In the genomic region with DNA sequence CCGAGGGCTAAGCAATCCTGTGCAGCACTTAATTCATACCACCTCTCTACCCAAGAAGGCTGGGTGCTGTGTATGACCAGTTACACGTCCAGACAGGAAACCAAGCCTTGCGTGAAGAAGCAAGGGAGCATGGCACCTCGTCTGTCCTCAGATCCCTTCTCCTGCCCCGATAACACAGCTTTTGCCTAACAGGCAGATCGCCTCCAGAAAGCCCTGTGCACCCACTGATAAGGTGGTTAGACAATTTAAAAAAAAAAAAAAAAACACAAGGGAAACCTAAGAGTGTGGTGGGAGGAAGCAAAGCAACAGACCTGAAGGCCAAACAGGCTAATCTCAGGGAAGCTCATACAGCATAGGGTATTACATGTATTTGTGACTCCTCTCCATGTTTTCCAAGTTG, we compare ENCODE assay signal across 25 mouse cellular contexts. TPM values are rescaled to one million over a fixed set of nuclear protein-coding genes. Genes with fewer than 3 reads are reported as not detected.
DNase-seq lines count a peak whose midpoint lies in the region; ATAC-seq and TF ChIP-seq lines count a peak whose summit lies in the region.
"Had no signal": no experiment of that assay in that cellular context is flagged by ENCODE, and none has a peak within 500 bp of the region (broad histone marks: within the 10 kb centered on the region; RNA-seq: fewer than 3 reads in every experiment).

No protein-coding gene starts in this region.

- no peaks in the 10 kb centered on the region for H3K79me2 ChIP-seq in MEL (ENCODE audit: control insufficient read depth, insufficient read depth, low read length, poor library complexity)

- H3K36me3 ChIP-seq in MEL (ENCODE audit: control insufficient read depth in 1 of 2, insufficient read depth in 2 of 2, low read length in 2 of 2), result peaks cover 0 to 40% of the 10 kb centered on the region in 2 experiments; a peak in 2 of 4 replicates
- H3K36me3 ChIP-seq in liver, embryonic 11.5 days (ENCODE audit: control insufficient read depth, insufficient read depth, low read length), result no peaks in the 10 kb centered on the region
- peaks cover 5% of the 10 kb centered on the region for H3K36me3 ChIP-seq in liver, postnatal 0 days (replicated peaks; ENCODE audit: insufficient read depth, low read length)
- H3K36me3 ChIP-seq: embryonic facial prominence, embryonic 12.5 days; forebrain, embryonic 15.5 days; limb, embryonic 10.5 days; stomach, embryonic 15.5 days had no signal

- no peak overlapping the region; the same call in 1 of the 2 replicates for H3K27ac ChIP-seq in MEL (ENCODE audit: control insufficient read depth, low read depth, low read length)
- no peak overlapping the region for H3K27ac ChIP-seq in liver, embryonic 11.5 days (ENCODE audit: low read depth, low read length)
- no peak overlapping the region for H3K27ac ChIP-seq in liver, postnatal 0 days (ENCODE audit: low read depth)
- H3K27ac ChIP-seq: embryonic facial prominence, embryonic 12.5 days; forebrain, embryonic 15.5 days; heart, embryonic 13.5 days; hindbrain, postnatal 0 days; limb, embryonic 10.5 days; stomach, embryonic 15.5 days had no signal

- no peak for TF ChIP-seq POLR2A in MEL (IDR thresholded peaks at IDR 0.05; ENCODE audit: control insufficient read depth in 1 of 2, insufficient read depth in 1 of 2, low read depth in 1 of 2, low read length in 2 of 2, poor library complexity in 1 of 2)

- no peaks in the 10 kb centered on the region for H3K27me3 ChIP-seq in MEL (ENCODE audit: control insufficient read depth in 1 of 2, insufficient read depth in 2 of 2, low read length in 2 of 2)
- no peaks in the 10 kb centered on the region for H3K27me3 ChIP-seq in liver, embryonic 11.5 days (replicated peaks; ENCODE audit: control insufficient read depth, insufficient read depth, low read length)
- no peaks in the 10 kb centered on the region for H3K27me3 ChIP-seq in liver, postnatal 0 days (ENCODE audit: insufficient read depth, low read length)
- H3K27me3 ChIP-seq: embryonic facial prominence, embryonic 12.5 days; forebrain, embryonic 15.5 days; heart, embryonic 13.5 days; stomach, embryonic 15.5 days had no signal

- WGBS in liver, embryonic 11.5 days, result 38% methylated on average over 6 of the region's 6 CpGs
- 61% methylated on average over 6 of the region's 6 CpGs for WGBS in liver, postnatal 0 days (ENCODE audit: insufficient replicate concordance)

- DNase-seq in MEL (ENCODE audit: low read depth, low spot score), result peak; percentile 84
- DNase-seq in c-Kit-positive CD71-positive TER-119-negative erythroid progenitor cells, embryonic 14.5 days (ENCODE audit: low read depth), result peak; percentile 54
- no peak for DNase-seq in liver, embryonic 11.5 days (ENCODE audit: low spot score)
- DNase-seq in liver, postnatal 0 days, result no peak
- no peak for DNase-seq in neural tube, embryonic 10.5 days (ENCODE audit: extremely low spot score, low spot score)
- no peak for DNase-seq in cerebellum, postnatal 14 days
- DNase-seq: adrenal gland, postnatal 25 days; cerebellum, adult 11-12 months; cerebellum, postnatal 10 days; gastrocnemius, postnatal 14 days; heart, adult 11 months; heart, postnatal 14 days; lung, postnatal 10 days; thymus, postnatal 36 days had no signal

- H3K4me3 ChIP-seq in MEL (ENCODE audit: control insufficient read depth in 1 of 2, insufficient read depth in 1 of 2, low read depth in 2 of 2, low read length in 2 of 2), result no peak overlapping the region
- H3K4me3 ChIP-seq in liver, embryonic 11.5 days (ENCODE audit: low read depth, low read length), result no peak overlapping the region
- H3K4me3 ChIP-seq in liver, postnatal 0 days (ENCODE audit: low read depth, low read length), result no peak overlapping the region
- H3K4me3 ChIP-seq: embryonic facial prominence, embryonic 12.5 days; erythroblast, embryonic 14.5 days; forebrain, embryonic 15.5 days; heart, embryonic 13.5 days; limb, embryonic 10.5 days; myocyte; stomach, embryonic 15.5 days had no signal

- H3K9me3 ChIP-seq in MEL (replicated peaks; ENCODE audit: insufficient read depth, low read length), result no peaks in the 10 kb centered on the region
- H3K9me3 ChIP-seq in liver, embryonic 11.5 days (ENCODE audit: control insufficient read depth, low read length), result no peaks in the 10 kb centered on the region
- no peaks in the 10 kb centered on the region for H3K9me3 ChIP-seq in liver, postnatal 0 days (ENCODE audit: low read length)
- H3K9me3 ChIP-seq: embryonic facial prominence, embryonic 12.5 days; forebrain, embryonic 15.5 days; heart, embryonic 13.5 days; limb, embryonic 10.5 days; stomach, embryonic 15.5 days had no signal

- H3K4me1 ChIP-seq in MEL (ENCODE audit: control insufficient read depth in 1 of 2, insufficient read depth in 2 of 2, low read length in 2 of 2), result peaks cover 25 to 26% of the 10 kb centered on the region in 2 experiments
- peaks cover 15% of the 10 kb centered on the region for H3K4me1 ChIP-seq in liver, embryonic 11.5 days (replicated peaks; ENCODE audit: control insufficient read depth, insufficient read depth, low read length)
- peaks cover 3% of the 10 kb centered on the region; the same call in 1 of the 2 replicates for H3K4me1 ChIP-seq in liver, postnatal 0 days (ENCODE audit: insufficient read depth)
- H3K4me1 ChIP-seq: embryonic facial prominence, embryonic 12.5 days; forebrain, embryonic 15.5 days; limb, embryonic 10.5 days; stomach, embryonic 15.5 days had no signal

- ATAC-seq in liver, embryonic 11.5 days (replicated peaks; ENCODE audit: low FRiP score), result peak; percentile 84
- ATAC-seq in liver, postnatal 0 days, result peak; percentile 51
- no peak for ATAC-seq in CD4-positive, CD25-positive, alpha-beta regulatory T cell, adult 4 months
- ATAC-seq: forebrain, embryonic 15.5 days; hindbrain, postnatal 0 days; intestine, embryonic 16.5 days; midbrain, embryonic 16.5 days had no signal

- TF ChIP-seq EP300 in MEL (IDR thresholded peaks at IDR 0.05; ENCODE audit: low read depth in 1 of 2, low read length in 2 of 2), result peak; percentile 95 to 96
- peak; percentile 82 for TF ChIP-seq EP300 in liver, postnatal 0 days (IDR thresholded peaks at IDR 0.05; ENCODE audit: low read depth)

- no peak for TF ChIP-seq RAD21 in MEL (IDR thresholded peaks at IDR 0.05; ENCODE audit: low read depth, low read length)

- peak overlapping the region; percentile 29 for H3K4me2 ChIP-seq in liver, embryonic 11.5 days
- H3K4me2 ChIP-seq in liver, postnatal 0 days (ENCODE audit: low read depth, low read length), result no peak overlapping the region
- H3K4me2 ChIP-seq: embryonic facial prominence, embryonic 12.5 days; forebrain, embryonic 15.5 days; heart, embryonic 13.5 days; stomach, embryonic 15.5 days had no signal

- no peak for TF ChIP-seq CTCF in MEL (IDR thresholded peaks at IDR 0.05 in 2 of 3, conservative IDR thresholded peaks at IDR 0.05 in 1 of 3; ENCODE audit: control insufficient read depth in 1 of 3, insufficient read depth in 1 of 3, low read depth in 2 of 3, low read length in 3 of 3, poor library complexity in 1 of 3, severe bottlenecking in 1 of 3)
- no peak for TF ChIP-seq CTCF in liver, postnatal 0 days (IDR thresholded peaks at IDR 0.05; ENCODE audit: low read depth)

- no peak overlapping the region for H3K9ac ChIP-seq in MEL (ENCODE audit: control insufficient read depth, low read depth, low read length, poor library complexity, severe bottlenecking)
- 0 out of 2 replicates have a peak overlapping the region, but pooled peaks have one; percentile 9 for H3K9ac ChIP-seq in liver, embryonic 11.5 days (ENCODE audit: low read depth, low read length)
- no peak overlapping the region for H3K9ac ChIP-seq in liver, postnatal 0 days (replicated peaks)
- H3K9ac ChIP-seq: embryonic facial prominence, embryonic 12.5 days; forebrain, embryonic 15.5 days; heart, embryonic 13.5 days; stomach, embryonic 15.5 days had no signal

TF ChIP-seq in MEL, 35 proteins besides CTCF, POLR2A, EP300 and RAD21 (continues in another document):
- TF ChIP-seq JUND (IDR thresholded peaks at IDR 0.05; ENCODE audit: low read depth, low read length) (0 out of 2 replicates have a peak, but pooled peaks have one; percentile 26), RCOR1 (IDR thresholded peaks at IDR 0.05; ENCODE audit: low read depth, low read length) (peak; percentile 83), CHD1 (IDR thresholded peaks at IDR 0.05; ENCODE audit: low read depth, low read length) (no peak), UBTF (IDR thresholded peaks at IDR 0.05; ENCODE audit: borderline replicate concordance, insufficient read depth, low read depth, low read length) (no peak), POLR2AphosphoS2 (IDR thresholded peaks at IDR 0.05; ENCODE audit: low read length) (no peak), NRF1 (IDR thresholded peaks at IDR 0.05; ENCODE audit: insufficient read depth, low read depth, low read length, poor library complexity, severe bottlenecking) (no peak), ZNF384 (IDR thresholded peaks at IDR 0.05; ENCODE audit: low read depth, low read length) (peak; percentile 99), SIN3A (IDR thresholded peaks at IDR 0.05; ENCODE audit: low read length) (peak; percentile 84), SMC3 (IDR thresholded peaks at IDR 0.05; ENCODE audit: low read depth, low read length) (no peak)

RNA-seq across cellular contexts. Expression of gene C2cd2, which starts 54.9 kb away (rescaled TPM):
- 8.9 and 12.4 TPM in 2 replicates for total RNA-seq in MEL (2012; rRNA removed)
- 10 to 100 TPM in 1 of 2 experiments, not detected in 1; 20.7 TPM for polyA plus RNA-seq in MEL (2012; ENCODE audit: insufficient read depth in 1 of 2, insufficient read length in 2 of 2, low read depth in 1 of 2, low replicate concordance in 2 of 2, missing spikeins in 1 of 2)
- polyA plus RNA-seq in liver, embryonic 11.5 days (2014; fragmentation: Nextera tagmentation; extraction: Ambion mirVana), result 12.1 and 12.5 TPM in 2 replicates
- 11.7 and 13.8 TPM in 2 replicates for polyA plus RNA-seq in liver, postnatal 0 days (2015; fragmentation: Nextera tagmentation; extraction: Ambion mirVana)
- polyA plus RNA-seq in CD4-positive, CD25-positive, alpha-beta regulatory T cell, adult 4 months (2017; shearing (Covaris generic)), result 1 to 10 TPM; 6.9 to 7.8 TPM

RNA-seq across cellular contexts. Expression of gene Zbtb21, which starts 54.9 kb away (rescaled TPM):
- 7.3 and 9.4 TPM in 2 replicates for total RNA-seq in MEL (2012; rRNA removed)
- polyA plus RNA-seq in MEL (2012; ENCODE audit: insufficient read depth in 1 of 2, insufficient read length in 2 of 2, low read depth in 1 of 2, low replicate concordance in 2 of 2, missing spikeins in 1 of 2), result 1 to 10 TPM in 1 of 2 experiments, not detected in 1; 9.6 TPM
- 10.0 and 10.1 TPM in 2 replicates for polyA plus RNA-seq in liver, embryonic 11.5 days (2014; fragmentation: Nextera tagmentation; extraction: Ambion mirVana)
- polyA plus RNA-seq in liver, postnatal 0 days (2015; fragmentation: Nextera tagmentation; extraction: Ambion mirVana), result 1.8 and 1.9 TPM in 2 replicates
- polyA plus RNA-seq in CD4-positive, CD25-positive, alpha-beta regulatory T cell, adult 4 months (2017; shearing (Covaris generic)), result 10 to 100 TPM in 1 of 2 experiments, 1 to 10 TPM in 1; 8.9 to 13.3 TPM

RNA-seq across cellular contexts. Expression of gene Prdm15, which starts 55.8 kb away (rescaled TPM):
- 10.6 and 12.0 TPM in 2 replicates for total RNA-seq in MEL (2012; rRNA removed)
- polyA plus RNA-seq in MEL (2012; ENCODE audit: insufficient read depth in 1 of 2, insufficient read length in 2 of 2, low read depth in 1 of 2, low replicate concordance in 2 of 2, missing spikeins in 1 of 2), result 10 to 100 TPM in 1 of 2 experiments, not detected in 1; 10.7 TPM
- polyA plus RNA-seq in liver, embryonic 11.5 days (2014; fragmentation: Nextera tagmentation; extraction: Ambion mirVana), result 8.2 and 8.3 TPM in 2 replicates
- polyA plus RNA-seq in liver, postnatal 0 days (2015; fragmentation: Nextera tagmentation; extraction: Ambion mirVana), result 1.6 TPM in 2 replicates
- polyA plus RNA-seq in CD4-positive, CD25-positive, alpha-beta regulatory T cell, adult 4 months (2017; shearing (Covaris generic)), result 10 to 100 TPM; 14.7 to 17.3 TPM

Comparison
In these comparisons a context has a peak if more than half of its experiments do, and no peak if none do; other contexts are left out.
1. DNase-seq: peak in MEL (single experiment) and c-Kit-positive CD71-positive TER-119-negative erythroid progenitor cells, embryonic 14.5 days (single experiment); none in liver, embryonic 11.5 days (single experiment), liver, postnatal 0 days (single experiment), neural tube, embryonic 10.5 days (single experiment) and cerebellum, postnatal 14 days (0 of 2).